Mouse (Mus musculus) forebrain, embryonic 10.5 days (tissue): ENCODE results near the gene Gm26661. TPM values are rescaled to one million over a fixed set of nuclear protein-coding genes. Genes with fewer than 3 reads are reported as not detected.

ENCODE experiments used
- DNase-seq: peaks from one replicate; pipeline ENCODE4 v3.0.0-alpha.2; 2017; ENCODE audit warnings: low spot score; ENCODE audit errors: extremely low spot score
- H3K27ac ChIP-seq: fragments of 300-500 bp; sonication (generic); 2 replicates; pipeline ENCODE4 v1.5.1; 2016; ENCODE audit warnings: mild to moderate bottlenecking
- H3K27me3 ChIP-seq: fragments of 300-500 bp; sonication (generic); 2 replicates; pipeline ENCODE4 v1.6.1; 2016; ENCODE audit warnings: mild to moderate bottlenecking; ENCODE audit not compliant: poor library complexity, severe bottlenecking
- H3K36me3 ChIP-seq: fragments of 300-500 bp; sonication (generic); replicated peaks from 2 replicates; pipeline ENCODE4 v1.6.1; 2016; ENCODE audit warnings: mild to moderate bottlenecking, moderate library complexity
- H3K4me1 ChIP-seq: fragments of 300-500 bp; sonication (generic); 2 replicates; pipeline ENCODE4 v1.6.1; 2016
- H3K4me3 ChIP-seq: fragments of 300-500 bp; sonication (generic); 2 replicates; pipeline ENCODE4 v1.5.1; 2016; ENCODE audit warnings: mild to moderate bottlenecking, moderate library complexity
- H3K9me3 ChIP-seq: fragments of 300-500 bp; sonication (generic); 2 replicates; pipeline ENCODE4 v1.6.1; 2016; ENCODE audit warnings: mild to moderate bottlenecking, moderate library complexity
- WGBS: fragments of 180-500 bp; shearing (Covaris S2); methylation state at CpG from one replicate; pipeline ENCODE4 v1.1.7; 2016; 5-methylcytosine and 5-hydroxymethylcytosine counted together
- polyA plus RNA-seq: library from polyadenylated mRNA; unstranded; fragments of >200 nt; fragmentation: Nextera tagmentation; extraction: Ambion mirVana; gene quantifications from 2 replicates; pipeline ENCODE4 v1.2.1, GENCODE M21; 2016

The Gm26661 gene
- polyA plus RNA-seq, 1 experiment from 2014 or later: not detected

DNA sequence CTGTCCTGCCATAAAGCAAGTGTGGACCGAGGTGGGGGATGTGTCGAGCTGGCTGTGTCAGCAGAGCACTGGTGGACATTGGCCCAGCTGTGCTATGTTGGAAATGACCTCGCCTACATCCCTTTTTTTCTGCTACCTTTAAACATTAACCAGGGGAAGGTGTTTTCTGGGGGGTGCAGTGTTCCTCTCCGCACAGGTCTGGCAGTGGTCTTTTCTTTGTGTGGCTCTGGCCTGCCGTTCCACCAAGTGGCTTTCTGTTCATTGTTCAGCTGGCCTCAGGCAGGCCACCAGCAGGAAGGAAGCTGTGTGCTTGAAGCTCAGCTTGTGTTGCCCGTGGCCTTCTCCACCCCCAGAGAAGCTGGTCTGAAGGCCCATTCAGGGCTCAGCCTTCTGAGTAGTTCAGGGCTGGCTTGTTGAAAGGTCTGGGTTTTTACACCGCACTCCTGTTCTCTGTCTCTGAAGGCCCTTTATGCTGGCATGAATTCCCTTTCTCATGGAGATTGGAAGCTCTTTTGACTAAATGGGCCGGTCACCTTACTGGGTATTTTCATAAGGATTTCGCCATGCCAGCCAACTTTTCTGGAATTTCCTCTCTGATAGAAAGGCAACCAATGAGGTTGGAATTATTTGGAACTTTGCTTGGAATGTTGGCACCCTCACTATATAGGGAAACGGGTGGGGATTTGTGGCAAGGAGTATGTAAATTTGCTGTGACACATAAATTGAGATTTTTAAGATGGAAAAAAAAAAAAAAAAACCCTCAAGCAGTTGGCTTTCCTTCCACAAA, 35.0 kb downstream of the Gm26661 start:
- peaks cover 61% of the 10 kb centered on the region for H3K4me1 ChIP-seq
- H3K27ac ChIP-seq: peak overlapping the region; percentile 87
- H3K36me3 ChIP-seq: peaks cover 16% of the 10 kb centered on the region
- WGBS: 39% methylated on average over 10 of the region's 10 CpGs
- H3K9me3 ChIP-seq: 0 out of 2 replicates have a peak, but pooled peaks cover 3% of the 10 kb centered on the region
- DNase-seq: peak; percentile 34
- no peaks in the 10 kb centered on the region for H3K27me3 ChIP-seq
- H3K4me3 ChIP-seq: peak overlapping the region; percentile 12; the same call in 1 of the 2 replicates

DNA sequence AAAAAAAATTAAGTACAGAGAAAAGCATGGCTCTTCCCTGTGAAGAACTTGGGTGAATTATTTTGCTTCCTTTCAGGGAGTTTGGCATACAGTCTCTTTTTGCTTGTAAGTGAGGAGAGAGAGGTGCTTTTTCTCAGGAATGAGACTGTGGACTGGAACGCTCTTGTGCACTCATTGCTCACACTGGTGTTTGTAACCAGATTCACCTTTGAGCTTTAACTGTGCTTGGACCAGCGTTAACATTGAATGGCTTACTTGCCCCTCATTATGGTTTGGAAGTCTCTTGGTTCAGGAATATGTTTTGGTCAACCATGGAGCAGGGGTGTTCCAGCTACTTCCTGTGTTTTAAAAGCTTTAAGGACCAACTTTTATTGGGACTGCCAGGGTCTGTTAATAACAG, 37.8 kb downstream of the Gm26661 start:
- peaks cover 18% of the 10 kb centered on the region for H3K36me3 ChIP-seq
- no peaks in the 10 kb centered on the region for H3K27me3 ChIP-seq
- WGBS: 91% methylated on average over 2 of the region's 2 CpGs
- DNase-seq: no peak
- H3K4me3 ChIP-seq: no peak overlapping the region
- H3K27ac ChIP-seq: no peak overlapping the region
- H3K4me1 ChIP-seq: peaks cover 58% of the 10 kb centered on the region
- H3K9me3 ChIP-seq: 0 out of 2 replicates have a peak, but pooled peaks cover 3% of the 10 kb centered on the region

DNA sequence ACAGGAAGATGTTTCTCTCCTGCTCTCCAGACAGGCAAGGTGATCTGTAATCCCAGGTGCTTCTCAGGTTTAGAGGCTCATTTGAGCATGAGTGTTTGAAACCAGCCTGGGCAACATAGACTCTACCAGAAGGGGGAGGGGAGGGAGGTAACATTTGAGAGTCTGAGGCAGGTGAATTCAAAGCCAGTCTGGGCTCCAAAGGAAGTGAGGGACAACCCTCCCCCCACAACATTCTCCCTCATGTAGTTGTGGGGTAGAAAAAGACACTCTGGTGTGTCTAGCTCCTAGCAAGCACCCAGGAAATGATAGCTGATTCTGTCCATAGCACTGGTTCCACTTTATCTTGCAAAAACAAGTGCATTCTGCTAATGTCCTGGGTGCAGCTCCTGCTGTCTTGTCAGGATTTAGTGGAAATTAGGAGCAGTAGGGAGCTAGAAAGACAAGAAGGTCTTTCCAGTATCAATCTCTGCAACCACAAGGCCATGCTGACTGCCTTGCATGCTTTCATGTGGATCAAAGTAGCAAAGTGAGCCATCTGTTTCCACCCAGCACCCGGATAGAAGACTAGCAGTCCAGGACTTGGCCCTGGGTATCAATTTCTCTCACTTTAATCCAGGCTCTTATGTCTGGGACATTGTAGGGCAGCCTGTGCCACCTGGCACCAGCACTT, 40.5 kb downstream of the Gm26661 start:
- DNase-seq: no peak
- WGBS: 66% methylated on average over 1 of the region's 1 CpGs
- Histone ChIP-seq H3K4me1 (peaks cover 37% of the 10 kb centered on the region), H3K36me3 (peaks cover 18% of the 10 kb centered on the region), H3K27me3 (no peaks in the 10 kb centered on the region), H3K9me3 (0 out of 2 replicates have a peak, but pooled peaks cover 3% of the 10 kb centered on the region), H3K27ac (0 out of 2 replicates have a peak overlapping the region, but pooled peaks have one; percentile 40), H3K4me3 (no peak overlapping the region)

DNA sequence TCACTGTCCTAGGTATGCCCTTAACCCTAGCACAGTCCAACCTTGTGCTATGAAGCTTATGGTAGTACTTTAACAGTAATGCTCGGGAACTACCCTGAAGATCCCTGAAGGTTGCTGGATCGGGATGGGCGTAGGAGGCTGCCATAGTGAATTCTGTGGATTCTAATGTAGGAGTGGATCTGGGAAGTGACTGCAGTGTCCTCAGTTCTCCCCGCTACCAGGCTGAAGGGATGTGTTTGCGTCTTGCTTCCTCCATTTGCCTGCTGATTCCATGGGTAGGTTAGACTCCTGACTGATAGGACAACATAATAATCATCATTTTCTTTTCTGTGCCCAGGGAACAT, 41.0 kb downstream of the Gm26661 start:
- Histone ChIP-seq H3K4me1 (peaks cover 37% of the 10 kb centered on the region), H3K36me3 (peaks cover 18% of the 10 kb centered on the region), H3K4me3 (no peak overlapping the region), H3K27me3 (no peaks in the 10 kb centered on the region), H3K27ac (0 out of 2 replicates have a peak overlapping the region, but pooled peaks have one; percentile 0), H3K9me3 (0 out of 2 replicates have a peak, but pooled peaks cover 3% of the 10 kb centered on the region)
- 90% methylated on average over 5 of the region's 5 CpGs for WGBS
- DNase-seq: no peak

DNA sequence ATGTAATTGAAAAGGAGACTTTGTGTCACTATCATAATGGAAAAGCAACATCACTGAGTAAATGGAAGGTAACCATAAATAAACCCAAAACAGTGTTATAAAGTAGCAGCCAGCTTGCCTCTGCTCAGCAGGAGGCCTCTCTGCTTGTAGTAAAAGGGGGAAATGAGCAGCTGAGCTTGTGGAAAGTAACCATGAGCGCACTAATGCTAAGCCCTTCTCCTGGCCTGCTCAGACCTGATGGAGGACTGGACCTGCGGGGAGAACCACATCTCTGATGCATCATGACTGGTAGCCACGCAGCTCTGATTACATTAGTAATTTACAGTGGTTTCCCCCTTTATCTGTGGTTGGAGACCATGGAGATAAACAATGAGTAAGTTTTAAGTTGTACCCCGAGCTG, 42.1 kb downstream of the Gm26661 start:
- WGBS: 84% methylated on average over 4 of the region's 4 CpGs
- H3K9me3 ChIP-seq: 0 out of 2 replicates have a peak, but pooled peaks cover 3% of the 10 kb centered on the region
- H3K4me1 ChIP-seq: peaks cover 43% of the 10 kb centered on the region
- peaks cover 16% of the 10 kb centered on the region for H3K36me3 ChIP-seq
- no peaks in the 10 kb centered on the region for H3K27me3 ChIP-seq
- H3K4me3 ChIP-seq: no peak overlapping the region
- no peak overlapping the region for H3K27ac ChIP-seq
- no peak for DNase-seq

DNA sequence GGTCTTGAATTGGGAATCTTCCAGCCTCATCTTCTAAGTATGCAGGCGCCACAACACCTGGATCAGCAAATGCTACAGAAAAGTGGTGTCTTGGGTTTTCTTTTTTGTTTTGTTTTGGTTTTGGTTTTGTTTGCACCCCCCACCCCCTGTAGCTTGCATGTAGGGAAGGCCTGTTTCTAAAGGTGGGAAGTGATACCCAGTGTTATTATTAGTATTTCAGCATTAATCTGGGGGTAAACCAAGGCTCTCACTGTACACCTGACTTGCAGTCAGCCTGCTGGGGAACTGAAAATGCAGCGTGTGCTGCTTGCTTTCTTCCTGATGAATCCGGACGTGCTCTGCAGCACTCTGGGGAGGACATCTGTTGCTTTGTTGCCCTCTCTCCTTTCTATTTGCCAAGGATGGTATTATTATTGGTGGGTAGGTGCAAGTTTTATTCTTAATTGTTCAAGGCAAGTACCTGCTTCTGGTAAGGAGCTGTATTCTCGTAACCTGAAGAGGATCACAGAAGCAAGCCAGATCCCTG, 47.2 kb downstream of the Gm26661 start:
- Histone ChIP-seq H3K4me3 (no peak overlapping the region), H3K36me3 (peaks cover 12% of the 10 kb centered on the region), H3K4me1 (peaks cover 67% of the 10 kb centered on the region), H3K27ac (peak overlapping the region; percentile 35), H3K9me3 (no peaks in the 10 kb centered on the region), H3K27me3 (no peaks in the 10 kb centered on the region)
- DNase-seq: no peak
- WGBS: 93% methylated on average over 5 of the region's 5 CpGs

DNA sequence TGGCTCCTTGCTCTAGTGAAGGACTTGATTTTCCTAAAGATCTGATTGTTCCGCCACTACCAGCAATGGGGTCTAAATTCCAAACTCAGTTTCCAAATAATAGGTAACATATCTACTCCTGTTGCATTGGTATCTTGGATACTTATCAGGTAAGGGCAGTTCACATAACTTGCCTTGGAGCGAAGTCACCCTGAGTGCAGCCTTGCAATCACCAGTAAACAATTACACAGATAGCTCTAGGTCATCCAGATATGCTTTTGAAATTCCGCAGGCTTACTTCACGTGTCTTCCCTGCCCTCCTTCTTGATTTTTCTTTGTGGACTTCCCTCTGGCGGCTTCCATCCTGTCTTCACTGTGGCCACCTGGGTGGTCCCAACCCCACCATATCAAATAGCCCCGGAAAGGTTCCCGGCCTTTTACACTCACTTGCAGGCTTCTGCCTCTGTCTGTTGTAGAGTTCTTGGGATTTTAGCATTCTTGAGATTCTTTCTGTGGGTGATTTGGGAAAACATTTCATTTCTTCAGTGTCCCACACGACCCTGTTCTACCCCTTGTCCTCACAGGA, 48.6 kb downstream of the Gm26661 start:
- H3K27ac ChIP-seq: peak overlapping the region; percentile 48; the same call in 1 of the 2 replicates

More for the DNA sequence above, 48.6 kb downstream of the Gm26661 start:
- Histone ChIP-seq H3K27me3 (no peaks in the 10 kb centered on the region), H3K36me3 (peaks cover 12% of the 10 kb centered on the region), H3K9me3 (no peaks in the 10 kb centered on the region), H3K4me1 (peaks cover 75% of the 10 kb centered on the region), H3K4me3 (no peak overlapping the region)
- WGBS: 59% methylated on average over 8 of the region's 8 CpGs
- peak; percentile 25 for DNase-seq

Other genes with a start within 250 kb of the Gm26661 start
- 0.58 and 0.90 TPM in 2 replicates for gene Gm3558, start 223.0 kb upstream of the Gm26661 start, polyA plus RNA-seq
- not detected in 2 replicates for gene Gm10338, start 196.0 kb upstream of the Gm26661 start, polyA plus RNA-seq
- gene Gm10128, start 147.6 kb upstream of the Gm26661 start, polyA plus RNA-seq: not detected in 2 replicates
- 22.9 and 24.2 TPM in 2 replicates for gene Flnb, start 26.4 kb downstream of the Gm26661 start, polyA plus RNA-seq
- 0.22 and 0.32 TPM in 2 replicates for gene Gm45521, start 165.7 kb downstream of the Gm26661 start, polyA plus RNA-seq
- not detected in 2 replicates for gene Dnase1l3, start 203.0 kb downstream of the Gm26661 start, polyA plus RNA-seq
- 18.6 and 20.2 TPM in 2 replicates for gene Abhd6, start 211.3 kb downstream of the Gm26661 start, polyA plus RNA-seq